Mouse (Mus musculus): ENCODE results near the gene Hspbap1.
A peak's percentile ranks its signal among the peaks of the same experiment; 100 is the strongest.

The Hspbap1 gene

GRCm38 (mm10) chr16:35769878-35770657 is at the start of gene Hspbap1:
Hspbap1 (plus strand) TSS chr16:35770375.
- peak; percentile 67 for DNase-seq (ENCODE audit: low read depth, low spot score)

- no peak for DNase-seq (ENCODE audit: low read depth, low spot score)
These were observed 45.6 kb upstream of the Hspbap1 start for GRCm38 (mm10) chr16:35724561-35724960.

- no peak for DNase-seq (ENCODE audit: low read depth, low spot score)
These were observed 43.6 kb upstream of the Hspbap1 start for GRCm38 (mm10) chr16:35726601-35727000.

- no peak for DNase-seq (ENCODE audit: low read depth, low spot score)
These were observed 40.9 kb upstream of the Hspbap1 start for GRCm38 (mm10) chr16:35729151-35729738.

GRCm38 (mm10) chr16:35732096-35732495 is 38.1 kb upstream of the Hspbap1 start:
- no peak for DNase-seq (ENCODE audit: low read depth, low spot score)

- DNase-seq (ENCODE audit: low read depth, low spot score) = peak; percentile 27
These were observed 36.1 kb upstream of the Hspbap1 start for GRCm38 (mm10) chr16:35734038-35734437.

GRCm38 (mm10) chr16:35738096-35738767 is 31.9 kb upstream of the Hspbap1 start:
- no peak for DNase-seq (ENCODE audit: low read depth, low spot score)

GRCm38 (mm10) chr16:35739548-35739947 is 30.6 kb upstream of the Hspbap1 start:
- no peak for DNase-seq (ENCODE audit: low read depth, low spot score)

GRCm38 (mm10) chr16:35740357-35740756 is 29.8 kb upstream of the Hspbap1 start:
- DNase-seq (ENCODE audit: low read depth, low spot score) = no peak

- no peak for DNase-seq (ENCODE audit: low read depth, low spot score)
These were observed 29.2 kb upstream of the Hspbap1 start for GRCm38 (mm10) chr16:35740943-35741342.

GRCm38 (mm10) chr16:35741621-35742020 is 28.6 kb upstream of the Hspbap1 start:
- DNase-seq (ENCODE audit: low read depth, low spot score) = no peak

GRCm38 (mm10) chr16:35742251-35742937 is 27.8 kb upstream of the Hspbap1 start:
- no peak for DNase-seq (ENCODE audit: low read depth, low spot score)

- no peak for DNase-seq (ENCODE audit: low read depth, low spot score)
These were observed 22.5 kb upstream of the Hspbap1 start for GRCm38 (mm10) chr16:35747417-35748236.

GRCm38 (mm10) chr16:35748237-35748603 is 22.0 kb upstream of the Hspbap1 start:
- no peak for DNase-seq (ENCODE audit: low read depth, low spot score)

- DNase-seq (ENCODE audit: low read depth, low spot score) = no peak
These were observed 20.8 kb upstream of the Hspbap1 start for GRCm38 (mm10) chr16:35749385-35749784.

GRCm38 (mm10) chr16:35751841-35752240 is 18.3 kb upstream of the Hspbap1 start:
- no peak for DNase-seq (ENCODE audit: low read depth, low spot score)

- DNase-seq (ENCODE audit: low read depth, low spot score) = no peak
These were observed 16.2 kb upstream of the Hspbap1 start for GRCm38 (mm10) chr16:35753926-35754325.

GRCm38 (mm10) chr16:35755502-35756334 is 14.5 kb upstream of the Hspbap1 start:
- DNase-seq (ENCODE audit: low read depth, low spot score) = no peak

- DNase-seq (ENCODE audit: low read depth, low spot score) = no peak
These were observed 13.5 kb upstream of the Hspbap1 start for GRCm38 (mm10) chr16:35756697-35757096.

- DNase-seq (ENCODE audit: low read depth, low spot score) = no peak
These were observed 10.8 kb upstream of the Hspbap1 start for GRCm38 (mm10) chr16:35759401-35759800.

All from retina, postnatal 7 days (tissue).